Mouse (Mus musculus) c-Kit-positive CD71-positive TER-119-negative erythroid progenitor cells, embryonic 14.5 days (primary cell): ENCODE data around the gene Sulf2.

Experiments
- DNase-seq: peaks from one replicate; pipeline ENCODE4 v3.0.0-alpha.2; 2013; ENCODE audit warnings: low read depth

Sulf2 gene

GRCm38 (mm10) chr2:166148672-166149332 is 6.7 kb downstream of the Sulf2 start:
- no peak for DNase-seq

DNA sequence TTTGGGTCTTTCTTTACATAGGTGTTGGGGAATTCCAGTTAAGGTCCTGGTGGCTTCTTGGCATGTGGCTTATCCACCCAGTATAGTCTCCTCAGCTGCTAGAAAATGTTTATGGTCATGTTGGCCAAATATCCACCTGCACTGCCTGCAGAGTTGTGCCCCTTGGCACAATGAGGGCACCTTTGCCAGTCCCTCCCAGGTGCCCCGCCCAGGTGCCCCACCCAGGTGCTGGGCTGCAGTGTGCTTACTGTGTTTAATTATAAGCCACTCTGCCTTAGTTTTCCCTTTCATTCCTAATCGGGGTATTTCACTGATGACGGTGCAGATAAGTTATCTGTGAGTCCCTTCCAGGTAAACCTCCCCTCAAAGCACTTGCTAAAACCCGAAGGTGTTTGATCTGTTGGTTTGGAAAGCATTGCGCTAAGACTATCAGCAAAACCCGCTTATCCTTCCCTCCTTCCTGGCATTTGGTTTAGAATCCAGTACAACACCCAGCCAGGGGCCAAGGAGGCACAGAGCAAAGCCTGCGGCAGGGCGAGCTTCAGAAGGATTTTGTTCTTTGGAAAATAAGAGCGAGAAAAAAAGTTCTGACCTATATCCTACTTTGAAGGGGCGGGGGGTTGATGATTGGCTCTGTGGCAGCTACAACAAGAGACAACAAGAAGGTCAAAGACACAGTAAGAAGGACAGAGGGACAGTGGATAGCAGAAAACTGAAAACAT is 7.4 kb downstream of the Sulf2 start:
- DNase-seq, result no peak

GRCm38 (mm10) chr2:166146446-166146845 is 9.0 kb downstream of the Sulf2 start:
- no peak for DNase-seq

- no peak for DNase-seq
Observed at GRCm38 (mm10) chr2:166145031-166145430, 10.4 kb downstream of the Sulf2 start.

DNA sequence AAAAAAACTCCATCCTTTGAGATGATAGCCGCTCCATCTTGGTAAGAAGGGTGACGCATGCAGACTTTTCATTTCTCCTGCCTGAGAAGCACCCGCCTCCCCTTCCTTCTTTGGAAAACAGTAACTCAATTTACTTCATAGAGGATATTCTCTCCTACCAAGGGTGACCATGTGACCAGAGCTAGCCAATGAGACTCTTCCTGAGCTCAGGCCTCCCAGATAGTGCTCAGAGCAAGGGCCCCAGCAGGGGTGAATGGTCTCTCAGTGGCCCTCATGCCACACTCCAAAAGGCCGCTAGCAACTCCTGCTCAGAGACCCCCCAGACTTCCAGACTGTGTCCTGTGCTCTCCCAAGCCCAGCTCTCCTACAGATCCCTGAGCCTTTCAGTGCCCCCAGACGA is 11.6 kb downstream of the Sulf2 start:
- DNase-seq, result no peak

DNA sequence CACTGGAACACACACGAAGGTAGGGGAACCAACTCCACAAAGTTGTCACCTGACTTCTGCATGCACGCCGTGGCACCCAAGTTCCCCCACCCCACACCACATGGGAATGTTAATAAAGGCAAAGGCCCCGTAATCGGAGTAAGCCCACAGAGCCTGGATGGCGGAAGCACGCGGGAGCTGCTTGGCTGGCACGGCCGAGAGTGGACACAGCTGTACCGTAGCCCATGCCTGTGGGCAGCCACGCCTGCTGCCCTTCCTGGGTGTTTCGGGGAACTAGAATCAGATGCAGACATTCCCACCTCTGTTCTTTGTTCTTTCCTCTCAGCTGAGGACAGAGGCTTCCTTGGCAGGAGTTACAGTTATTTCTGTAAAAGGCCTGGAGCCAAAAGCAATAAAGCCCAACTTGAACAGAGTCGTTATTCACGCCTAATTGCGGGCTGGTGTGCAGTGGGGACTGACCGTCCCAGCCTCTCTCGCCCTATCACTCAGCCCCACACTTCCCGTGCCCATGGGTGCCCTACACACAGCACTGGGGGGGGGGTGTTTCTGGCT is 12.8 kb downstream of the Sulf2 start:
- DNase-seq, result no peak

GRCm38 (mm10) chr2:166141910-166142309 is 13.6 kb downstream of the Sulf2 start:
- no peak for DNase-seq

DNA sequence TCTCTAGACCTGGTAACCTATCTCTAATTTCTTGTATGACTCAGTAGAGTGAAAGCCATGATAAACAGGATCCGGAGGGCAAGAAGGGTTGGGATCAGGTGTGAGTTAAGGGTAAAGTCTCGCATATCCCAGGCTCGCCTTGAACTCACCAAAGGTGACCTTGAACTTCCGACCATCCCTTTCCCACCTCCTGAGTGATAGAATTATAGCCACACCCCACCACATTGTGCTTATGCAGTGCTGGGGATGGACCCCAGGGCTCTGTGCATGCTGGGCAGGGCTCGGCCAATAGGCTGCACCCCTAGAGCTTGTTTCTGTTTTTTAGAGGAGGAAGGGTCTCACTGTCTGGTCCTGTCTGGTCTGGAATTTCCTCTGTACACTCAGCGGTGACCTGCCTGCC is 14.4 kb downstream of the Sulf2 start:
- DNase-seq, result no peak

DNA sequence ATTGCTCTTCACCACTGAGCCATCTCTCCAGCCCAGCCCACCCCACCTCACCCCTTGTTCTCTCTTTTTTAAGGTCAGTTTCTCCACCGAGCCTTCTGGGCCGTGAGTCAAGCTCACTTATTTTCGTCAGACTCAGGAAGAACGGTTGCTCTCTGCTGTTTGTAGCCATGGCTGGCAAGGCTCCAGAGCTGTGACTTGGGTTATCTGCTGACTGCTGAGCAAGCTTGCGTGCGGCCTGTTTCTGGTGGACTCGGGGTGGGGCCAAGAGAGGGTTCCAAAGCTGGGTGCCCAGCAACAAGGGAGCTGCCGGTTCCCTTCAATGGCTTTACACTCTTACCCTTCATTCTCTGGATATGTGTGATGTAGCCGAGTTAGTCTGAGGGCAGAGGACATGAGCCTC is 15.0 kb downstream of the Sulf2 start:
- no peak for DNase-seq

- DNase-seq, result no peak
Observed at GRCm38 (mm10) chr2:166138308-166138707, 17.2 kb downstream of the Sulf2 start.

GRCm38 (mm10) chr2:166137467-166137866 is 18.0 kb downstream of the Sulf2 start:
- no peak for DNase-seq

DNA sequence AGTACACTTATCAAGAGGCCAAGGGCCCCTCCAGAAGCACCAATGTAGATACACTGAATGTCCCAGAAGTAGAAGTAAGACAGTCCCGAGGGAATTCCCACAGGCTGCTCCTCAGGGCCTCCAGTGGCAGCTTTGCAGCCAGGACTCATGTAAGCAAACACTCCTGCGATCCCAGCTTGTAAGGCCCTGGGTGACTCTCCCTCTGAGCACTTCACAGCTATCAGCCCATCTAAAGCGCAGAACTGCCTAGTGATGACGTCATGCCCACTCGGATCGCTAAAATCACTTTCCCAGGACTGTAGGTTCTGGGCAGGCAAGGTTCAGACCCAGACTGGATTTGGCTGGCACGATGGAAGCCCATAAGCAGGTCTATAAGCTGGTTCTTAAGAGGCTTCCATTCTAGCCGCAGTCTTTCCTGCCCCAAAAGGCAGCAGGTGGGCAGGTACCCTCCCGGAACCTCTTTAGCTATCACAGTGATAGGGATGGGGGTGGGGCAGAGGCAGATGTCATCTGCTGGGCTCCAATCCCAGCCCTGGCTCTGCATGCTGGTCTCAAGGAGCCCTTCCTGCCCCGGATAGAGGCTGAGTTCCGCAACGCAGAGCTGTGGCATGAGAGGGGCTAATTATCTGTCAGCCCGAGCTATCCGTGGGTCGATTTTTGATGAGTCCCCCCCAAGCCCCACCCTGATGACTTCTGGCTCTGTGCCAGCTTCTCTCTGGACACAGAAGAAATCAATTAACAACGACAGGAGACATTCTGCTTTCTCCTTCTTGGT is 19.6 kb downstream of the Sulf2 start:
- no peak for DNase-seq

DNA sequence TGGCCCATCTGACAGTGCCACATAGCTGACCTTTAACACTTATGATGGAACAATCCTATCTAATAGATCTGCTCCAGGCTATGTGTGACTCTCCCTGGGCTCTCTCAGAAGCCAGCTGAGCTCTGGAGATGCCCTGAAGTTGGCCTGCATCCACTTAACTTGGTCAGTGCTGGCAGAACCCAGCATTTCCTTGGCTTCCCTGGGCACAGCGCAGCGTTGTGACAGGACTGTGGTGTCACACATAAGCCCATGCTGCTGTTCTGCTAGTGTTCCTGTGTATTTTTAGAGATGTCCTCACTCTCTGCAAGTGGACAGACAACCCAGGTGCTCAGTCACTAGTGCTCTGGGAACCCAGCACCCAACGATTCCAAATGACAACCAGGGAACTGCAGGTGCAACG is 26.7 kb downstream of the Sulf2 start:
- DNase-seq, result no peak

- no peak for DNase-seq
Observed at GRCm38 (mm10) chr2:166128032-166128431, 27.4 kb downstream of the Sulf2 start.

GRCm38 (mm10) chr2:166126343-166126742 is 29.1 kb downstream of the Sulf2 start:
- DNase-seq, result no peak

- DNase-seq, result no peak
Observed at GRCm38 (mm10) chr2:166125492-166126252, 29.8 kb downstream of the Sulf2 start.

GRCm38 (mm10) chr2:166125033-166125432 is 30.4 kb downstream of the Sulf2 start:
- DNase-seq, result no peak

DNA sequence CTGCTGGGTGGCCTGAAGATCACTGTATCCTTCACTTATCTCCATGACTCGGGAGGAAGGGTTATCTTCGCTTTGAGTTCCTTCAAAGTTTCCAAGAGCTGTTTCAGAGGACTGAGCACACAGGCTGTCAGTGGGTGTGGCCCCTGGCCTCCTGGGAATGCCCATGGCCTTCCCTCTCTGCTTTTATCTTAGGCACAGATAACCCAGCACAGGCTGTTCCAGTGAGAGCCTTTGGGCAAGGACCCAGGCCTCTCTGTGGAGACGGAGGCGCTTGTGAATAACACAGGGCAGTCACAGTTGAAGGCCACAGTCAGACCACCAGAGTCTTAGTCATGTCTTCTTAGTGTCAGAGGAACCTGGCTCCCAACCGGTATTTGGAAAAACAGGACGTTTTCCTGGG is 32.7 kb downstream of the Sulf2 start:
- no peak for DNase-seq

DNA sequence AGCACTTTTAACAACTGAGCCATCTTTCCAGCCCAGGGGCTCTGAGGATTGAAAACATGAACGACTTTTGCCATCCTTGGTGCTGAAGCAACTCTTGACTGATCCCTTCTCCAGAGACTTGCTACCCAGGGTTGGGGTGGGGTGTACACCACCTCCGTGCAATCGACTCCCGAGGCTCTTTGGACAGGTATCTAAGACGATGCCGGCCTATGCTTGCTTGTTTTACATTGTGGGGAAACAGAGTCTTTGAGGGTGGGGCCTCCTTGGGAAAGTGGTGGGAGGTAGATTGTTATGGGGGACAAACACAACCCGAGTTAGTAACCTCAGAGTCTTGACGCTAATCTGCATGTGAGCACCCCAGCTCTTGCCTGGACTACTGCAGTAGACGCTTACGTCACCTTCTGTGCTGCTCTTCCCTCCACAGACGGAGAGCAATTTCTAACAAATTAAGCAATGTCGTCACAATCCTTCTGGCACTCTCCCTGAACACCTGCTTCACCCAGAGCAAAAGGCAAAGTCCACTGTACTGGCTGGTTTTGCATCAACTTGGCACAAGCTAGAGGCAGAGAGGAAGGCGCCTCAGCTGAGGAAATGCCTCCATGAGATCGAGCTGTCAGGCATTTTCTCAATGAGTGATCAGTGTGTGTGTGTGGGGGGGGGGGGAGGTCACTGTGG is 33.6 kb downstream of the Sulf2 start:
- no peak for DNase-seq

GRCm38 (mm10) chr2:166119992-166120391 is 35.5 kb downstream of the Sulf2 start:
- no peak for DNase-seq

DNA sequence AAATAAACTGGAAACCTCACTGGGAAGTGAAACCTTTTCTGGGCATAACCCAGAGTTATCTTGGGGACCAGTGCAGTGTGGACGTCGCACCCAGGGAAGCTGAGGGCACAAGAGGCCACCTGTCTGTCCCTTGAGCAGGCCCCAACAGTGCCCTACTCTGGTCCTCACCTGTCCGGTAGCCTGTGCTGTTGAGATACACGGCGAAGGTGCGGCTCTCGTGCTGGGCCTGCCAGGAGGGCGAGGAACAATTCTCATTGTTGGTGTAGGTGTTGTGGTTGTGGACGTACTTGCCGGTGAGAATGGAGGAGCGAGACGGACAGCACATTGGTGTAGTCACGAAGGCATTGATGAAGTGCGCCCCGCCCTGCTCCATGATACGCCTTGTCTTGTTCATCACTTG is 38.8 kb downstream of the Sulf2 start:
- no peak for DNase-seq

DNA sequence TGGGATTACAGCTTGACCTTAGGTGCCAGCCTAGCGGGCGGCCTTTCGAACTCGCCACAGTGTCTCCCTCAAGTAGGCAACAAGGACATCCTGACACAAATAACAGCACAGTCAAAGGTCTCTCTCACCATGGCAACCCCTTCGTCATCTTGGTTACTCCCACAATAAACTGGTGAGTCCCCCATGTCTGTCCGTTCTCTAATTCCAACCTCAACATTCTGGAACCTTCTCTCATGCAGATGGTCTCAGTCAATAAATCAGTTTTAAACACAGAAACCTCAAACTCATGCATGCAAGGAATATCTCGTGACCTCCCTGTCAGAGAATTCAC is 39.2 kb downstream of the Sulf2 start:
- DNase-seq, result no peak
